Mouse (Mus musculus) hindbrain, embryonic 16.5 days (tissue): ENCODE results near the gene Khdc4. TPM values are rescaled to one million over a fixed set of nuclear protein-coding genes. Genes with fewer than 3 reads are reported as not detected.
A peak's percentile ranks its signal among the peaks of the same experiment; 100 is the strongest.

Experiments
- ATAC-seq: fragments of 200-750 bp; cut with Nextera tagmentation; 2 replicates; pipeline ENCODE4 v1.8.0; 2017; ENCODE audit warnings: moderate TSS enrichment, moderate library complexity
- H3K27ac ChIP-seq: fragments of 300-500 bp; sonication (generic); 2 replicates; pipeline ENCODE4 v1.5.1; 2014; ENCODE audit warnings: low read depth, mild to moderate bottlenecking, control low read depth, low read length, moderate library complexity
- H3K27me3 ChIP-seq: fragments of 300-500 bp; sonication (generic); replicated peaks from 2 replicates; pipeline ENCODE4 v1.6.1; 2014; ENCODE audit warnings: low read length; ENCODE audit not compliant: control insufficient read depth, insufficient read depth
- H3K36me3 ChIP-seq: fragments of 300-500 bp; sonication (generic); 2 replicates; pipeline ENCODE4 v1.6.1; 2014; ENCODE audit warnings: mild to moderate bottlenecking, low read length, moderate library complexity, mixed read lengths; ENCODE audit not compliant: control insufficient read depth, insufficient read depth
- H3K4me1 ChIP-seq: fragments of 300-500 bp; sonication (generic); 2 replicates; pipeline ENCODE4 v1.6.1; 2014; ENCODE audit warnings: low read depth, low read length; ENCODE audit not compliant: control insufficient read depth, insufficient read depth
- H3K4me2 ChIP-seq: fragments of 300-500 bp; sonication (generic); 2 replicates; pipeline ENCODE4 v1.6.1; 2014; ENCODE audit warnings: mild to moderate bottlenecking, low read length, control low read depth, moderate library complexity
- H3K4me3 ChIP-seq: fragments of 300-500 bp; sonication (generic); 2 replicates; pipeline ENCODE4 v1.5.1; 2014; ENCODE audit warnings: mild to moderate bottlenecking, low read length, control low read depth, moderate library complexity
- H3K9ac ChIP-seq: fragments of 300-500 bp; sonication (generic); 2 replicates; pipeline ENCODE4 v1.6.1; 2014; ENCODE audit warnings: low read depth, mild to moderate bottlenecking, control low read depth, low read length, moderate library complexity
- H3K9me3 ChIP-seq: fragments of 300-500 bp; sonication (generic); 2 replicates; pipeline ENCODE4 v1.6.1; 2014; ENCODE audit warnings: mild to moderate bottlenecking, low read length, moderate library complexity; ENCODE audit not compliant: control insufficient read depth
- WGBS: fragments of 180-500 bp; shearing (Covaris S2); extraction: QIAGEN DNeasy Blood & Tissue Kit; methylation state at CpG from one replicate; pipeline ENCODE4 v1.1.7; 2014; 5-methylcytosine and 5-hydroxymethylcytosine counted together
- polyA plus RNA-seq: library from polyadenylated mRNA; unstranded; fragments of >200 nt; fragmentation: Nextera tagmentation; extraction: Ambion mirVana; gene quantifications from 2 replicates; pipeline ENCODE4 v1.2.1, GENCODE M21; 2015

Khdc4 gene
- 70.2 and 81.8 TPM in 2 replicates for polyA plus RNA-seq

DNA sequence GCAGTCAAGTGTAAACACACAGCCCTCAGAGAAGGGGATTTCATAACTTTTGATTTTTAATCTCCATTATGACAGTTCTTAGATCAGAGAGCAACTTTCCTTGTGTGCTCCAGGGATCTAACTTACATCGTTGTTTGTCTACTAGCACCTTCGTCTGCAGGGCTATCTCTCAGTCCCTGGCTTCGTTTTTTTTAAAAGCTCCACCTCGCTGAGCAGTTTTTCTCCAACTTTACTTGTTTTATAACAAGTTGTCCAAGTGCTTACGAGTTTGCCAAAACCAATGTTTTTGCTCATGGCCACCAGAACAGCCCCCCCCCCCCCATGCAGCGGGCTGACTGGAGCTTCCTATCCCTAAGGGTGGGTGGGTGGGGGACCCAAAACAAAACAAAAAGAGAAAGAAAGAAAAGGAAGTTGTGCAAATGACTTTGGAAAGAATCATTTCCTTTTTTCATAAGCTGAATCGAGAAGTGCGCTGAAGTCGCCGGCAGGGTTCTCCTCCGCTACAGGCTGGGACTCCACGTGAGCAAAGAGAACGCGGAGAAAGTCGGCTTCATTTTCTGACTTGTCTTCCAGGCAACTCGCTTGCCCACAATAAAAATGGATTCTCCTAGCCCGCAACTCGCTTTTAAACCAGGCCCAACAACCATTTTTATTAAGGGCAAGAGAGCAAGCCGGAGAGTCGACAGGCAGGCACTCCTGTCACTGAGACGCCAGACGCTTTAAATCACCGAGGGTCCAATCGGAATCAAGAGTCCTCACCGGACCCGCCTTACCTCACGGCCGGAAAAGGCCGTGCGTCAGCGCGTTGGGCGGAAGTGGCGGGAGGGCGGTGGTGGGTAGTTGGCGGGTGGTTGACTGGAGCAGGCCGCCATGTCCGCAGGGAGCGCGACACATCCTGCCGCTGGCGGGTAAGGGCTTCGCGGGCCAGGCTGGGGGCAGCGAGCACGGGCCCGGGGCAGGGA is at the start of gene Khdc4:
Khdc4 (plus strand) TSS at position 824 of the 962 bp plus-strand sequence.
- H3K4me3 ChIP-seq, result peak within 1 kb of the TSS; percentile 54
- H3K36me3 ChIP-seq, result peaks cover 12% of the 10 kb centered on the region
- peak within 1 kb of the TSS; percentile 91 for H3K9ac ChIP-seq
- no peaks in the 10 kb centered on the region for H3K9me3 ChIP-seq
- H3K27me3 ChIP-seq, result no peaks in the 10 kb centered on the region
- peak within 1 kb of the TSS; percentile 89 for H3K4me2 ChIP-seq
- WGBS, result under 1% methylated on average over 47 of the region's 47 CpGs
- ATAC-seq, result peak; percentile 99
- peak within 1 kb of the TSS; percentile 97 for H3K27ac ChIP-seq
- H3K4me1 ChIP-seq, result peaks cover 21% of the 10 kb centered on the region

GRCm38 (mm10) chr3:88636555-88636986 is 49.0 kb upstream of the Khdc4 start:
- H3K27me3 ChIP-seq, result no peaks in the 10 kb centered on the region
- H3K9me3 ChIP-seq, result no peaks in the 10 kb centered on the region
- H3K4me3 ChIP-seq, result no peak overlapping the region
- peaks cover 71% of the 10 kb centered on the region for H3K36me3 ChIP-seq
- H3K9ac ChIP-seq, result no peak overlapping the region
- no peak overlapping the region for H3K4me2 ChIP-seq
- ATAC-seq, result no peak
- H3K4me1 ChIP-seq, result no peaks in the 10 kb centered on the region
- 93% methylated on average over 8 of the region's 8 CpGs for WGBS
- no peak overlapping the region for H3K27ac ChIP-seq

DNA sequence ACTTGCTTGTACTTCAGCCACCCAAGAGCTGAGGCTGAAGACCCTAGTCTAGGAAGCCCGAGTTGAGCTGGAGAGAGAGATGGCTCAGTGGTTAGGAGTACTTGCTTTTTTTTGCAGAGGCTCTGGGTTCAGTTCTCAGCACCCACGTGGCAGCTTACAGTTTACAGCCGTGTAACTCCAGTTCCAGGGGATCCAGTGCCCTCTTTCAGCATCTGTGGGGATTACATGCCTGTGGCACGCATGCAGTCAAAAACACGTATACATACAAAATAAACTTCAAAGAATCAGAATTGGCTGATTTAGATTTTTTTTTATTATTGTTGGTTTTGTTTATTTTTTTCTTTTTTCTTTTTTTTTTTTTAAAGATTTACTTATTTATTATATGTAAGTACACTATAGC is 48.5 kb upstream of the Khdc4 start:
- no peak overlapping the region for H3K27ac ChIP-seq
- H3K36me3 ChIP-seq, result peaks cover 69% of the 10 kb centered on the region
- WGBS, result 97% methylated on average over 5 of the region's 5 CpGs
- no peaks in the 10 kb centered on the region for H3K4me1 ChIP-seq
- no peaks in the 10 kb centered on the region for H3K27me3 ChIP-seq
- no peak overlapping the region for H3K4me3 ChIP-seq
- no peak overlapping the region for H3K4me2 ChIP-seq
- no peak for ATAC-seq
- H3K9ac ChIP-seq, result no peak overlapping the region
- no peaks in the 10 kb centered on the region for H3K9me3 ChIP-seq

GRCm38 (mm10) chr3:88639239-88639638 is 46.4 kb upstream of the Khdc4 start:
- H3K4me2 ChIP-seq, result no peak overlapping the region
- ATAC-seq, result no peak
- no peaks in the 10 kb centered on the region for H3K4me1 ChIP-seq
- no peaks in the 10 kb centered on the region for H3K27me3 ChIP-seq
- no peak overlapping the region for H3K9ac ChIP-seq
- H3K4me3 ChIP-seq, result no peak overlapping the region
- H3K36me3 ChIP-seq, result peaks cover 70% of the 10 kb centered on the region
- no peaks in the 10 kb centered on the region for H3K9me3 ChIP-seq
- no peak overlapping the region for H3K27ac ChIP-seq
- WGBS, result 96% methylated on average over 12 of the region's 12 CpGs

DNA sequence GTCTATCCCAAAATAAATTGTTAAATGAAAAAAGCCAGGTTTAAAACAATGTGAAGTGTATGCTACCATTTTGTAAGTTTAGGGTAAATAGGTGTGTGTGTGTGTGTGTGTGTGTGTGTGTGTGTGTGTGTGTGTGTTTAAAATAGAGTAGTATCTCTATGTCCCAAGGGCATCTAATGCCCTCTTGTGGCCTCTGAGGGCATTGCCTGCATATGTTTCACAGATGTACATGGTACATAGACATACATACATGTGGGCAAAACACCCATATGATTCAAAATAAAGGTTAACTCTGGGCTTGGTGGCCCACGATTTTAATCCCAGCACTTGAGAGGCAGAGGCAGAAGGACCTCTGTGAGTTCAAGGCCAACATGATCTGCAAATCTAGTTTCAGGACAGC is 44.9 kb upstream of the Khdc4 start:
- ATAC-seq, result peak; percentile 48; the same call in 1 of the 2 replicates

GRCm38 (mm10) chr3:88643078-88643477 is 42.5 kb upstream of the Khdc4 start:
- H3K4me3 ChIP-seq, result no peak overlapping the region
- peaks cover 59% of the 10 kb centered on the region for H3K36me3 ChIP-seq
- H3K4me1 ChIP-seq, result no peaks in the 10 kb centered on the region
- H3K9me3 ChIP-seq, result no peaks in the 10 kb centered on the region
- ATAC-seq, result no peak
- no peak overlapping the region for H3K4me2 ChIP-seq
- no peak overlapping the region for H3K27ac ChIP-seq
- H3K27me3 ChIP-seq, result no peaks in the 10 kb centered on the region
- H3K9ac ChIP-seq, result no peak overlapping the region
- 73% methylated on average over 5 of the region's 5 CpGs for WGBS

More for the DNA sequence above, 44.9 kb upstream of the Khdc4 start:
- WGBS, result 83% methylated on average over 1 of the region's 1 CpGs
- Histone ChIP-seq H3K36me3 (peaks cover 63% of the 10 kb centered on the region), H3K4me1 (no peaks in the 10 kb centered on the region), H3K4me3 (no peak overlapping the region), H3K4me2 (no peak overlapping the region), H3K27ac (no peak overlapping the region), H3K27me3 (no peaks in the 10 kb centered on the region), H3K9me3 (no peaks in the 10 kb centered on the region), H3K9ac (no peak overlapping the region)

DNA sequence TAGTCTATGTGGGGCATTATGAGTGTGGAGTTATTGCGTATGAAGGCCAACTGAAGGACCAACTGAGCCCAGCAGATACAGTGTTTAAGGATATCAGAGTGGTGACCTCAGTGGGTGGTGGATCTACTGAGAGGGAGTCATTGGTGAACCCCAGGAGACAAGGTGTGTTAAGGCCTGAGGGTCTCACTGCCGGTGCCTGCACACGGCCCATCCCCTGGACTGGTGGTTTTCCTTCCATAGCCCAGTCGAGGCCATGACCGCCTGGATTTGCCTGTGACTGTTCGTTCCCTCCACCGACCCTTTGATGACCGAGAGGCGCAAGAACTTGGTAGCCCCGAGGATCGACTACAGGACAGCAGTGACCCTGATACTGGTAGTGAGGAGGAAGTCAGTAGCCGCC is 39.7 kb upstream of the Khdc4 start:
- no peak overlapping the region for H3K4me3 ChIP-seq
- no peak for ATAC-seq
- H3K36me3 ChIP-seq, result peaks cover 41% of the 10 kb centered on the region
- no peaks in the 10 kb centered on the region for H3K27me3 ChIP-seq
- H3K27ac ChIP-seq, result no peak overlapping the region
- no peaks in the 10 kb centered on the region for H3K4me1 ChIP-seq
- H3K9ac ChIP-seq, result no peak overlapping the region
- WGBS, result 96% methylated on average over 12 of the region's 12 CpGs
- no peaks in the 10 kb centered on the region for H3K9me3 ChIP-seq
- H3K4me2 ChIP-seq, result no peak overlapping the region

DNA sequence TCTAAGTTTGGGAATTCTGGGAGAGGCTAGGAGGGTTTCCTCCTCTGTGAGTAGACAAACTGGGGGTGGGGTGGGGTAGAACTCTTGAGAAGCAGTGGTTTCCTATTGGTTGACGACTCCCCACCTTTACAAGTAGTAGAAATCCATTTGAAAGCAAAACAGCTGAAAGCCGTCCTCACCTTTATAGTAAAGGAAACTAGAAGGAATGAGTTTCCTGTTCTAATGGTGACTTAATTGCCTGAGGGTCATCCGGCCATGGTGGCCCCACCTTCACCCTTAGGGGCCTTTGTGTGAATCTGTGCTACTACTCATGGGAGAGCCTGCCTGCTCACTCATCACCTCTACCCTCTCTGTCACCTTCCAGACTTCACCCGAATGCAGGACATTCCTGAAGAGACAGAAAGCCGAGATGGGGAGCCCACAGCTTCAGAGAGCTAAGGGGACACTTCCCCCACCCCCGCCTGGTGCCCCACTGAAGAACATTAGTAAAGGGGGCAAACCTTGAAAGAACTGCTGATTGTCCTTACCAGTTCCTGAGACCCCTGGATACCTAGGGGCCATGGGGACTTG is 39.1 kb upstream of the Khdc4 start:
- no peak for ATAC-seq
- Histone ChIP-seq H3K4me3 (no peak overlapping the region), H3K4me2 (no peak overlapping the region), H3K9ac (no peak overlapping the region), H3K27ac (no peak overlapping the region), H3K4me1 (no peaks in the 10 kb centered on the region), H3K9me3 (no peaks in the 10 kb centered on the region), H3K27me3 (no peaks in the 10 kb centered on the region), H3K36me3 (peaks cover 41% of the 10 kb centered on the region)
- 84% methylated on average over 6 of the region's 6 CpGs for WGBS

DNA sequence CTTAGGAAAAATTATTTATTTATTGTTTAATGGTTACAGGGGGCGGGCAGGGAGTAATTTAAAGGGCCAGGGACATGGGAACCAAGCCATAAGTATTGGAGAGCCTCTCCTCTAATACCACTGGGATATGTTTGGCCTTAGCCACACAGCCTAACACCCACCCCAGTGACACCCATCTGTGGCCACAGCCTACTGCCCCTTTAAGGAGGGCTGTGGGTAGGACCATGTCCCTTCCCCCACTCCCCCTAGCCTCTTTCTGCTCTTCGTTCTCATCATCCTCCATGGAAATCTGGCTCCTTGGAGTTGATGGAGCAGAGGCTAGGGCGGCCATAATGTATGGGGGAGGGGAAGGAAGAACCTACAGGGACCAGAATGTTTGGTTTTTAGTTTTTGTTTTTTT is 38.5 kb upstream of the Khdc4 start:
- Histone ChIP-seq H3K4me3 (no peak overlapping the region), H3K9ac (no peak overlapping the region), H3K27ac (no peak overlapping the region), H3K9me3 (no peaks in the 10 kb centered on the region), H3K4me2 (no peak overlapping the region), H3K27me3 (no peaks in the 10 kb centered on the region), H3K4me1 (no peaks in the 10 kb centered on the region), H3K36me3 (peaks cover 39% of the 10 kb centered on the region)
- WGBS, result 88% methylated on average over 3 of the region's 3 CpGs
- no peak for ATAC-seq
